Mouse (Mus musculus) CH12.LX (cell line): ENCODE results near the gene Ttyh2. TPM values are rescaled to one million over a fixed set of nuclear protein-coding genes. Genes with fewer than 3 reads are reported as not detected.

Experiments
- DNase-seq: peaks from one replicate; pipeline ENCODE4 v3.0.0-alpha.2; 2013; ENCODE audit errors: extremely low read depth
- H3K27ac ChIP-seq: 2 replicates; pipeline ENCODE4 v1.5.1; 2012; ENCODE audit warnings: low read depth, mild to moderate bottlenecking, control low read depth, moderate library complexity; ENCODE audit not compliant: insufficient read depth
- H3K27me3 ChIP-seq: replicated peaks from 2 replicates; pipeline ENCODE3; 2012; ENCODE audit warnings: inconsistent platforms
- H3K36me3 ChIP-seq, 2 experiments: replicated peaks in 1 of 2; 2 replicates each; pipeline versions ENCODE3 to v1.6.1; 2012; ENCODE audit warnings: inconsistent platforms in 1 of 2, low read length in 1 of 2, mild to moderate bottlenecking in 1 of 2, mixed read lengths in 1 of 2, moderate library complexity in 1 of 2; ENCODE audit not compliant: control insufficient read depth in 1 of 2, insufficient read depth in 1 of 2
- H3K4me1 ChIP-seq, 2 experiments: 2 replicates each; pipeline ENCODE4 v1.6.1; 2012; ENCODE audit warnings: inconsistent platforms in 1 of 2, moderate library complexity in 1 of 2; ENCODE audit not compliant: insufficient read depth in 2 of 2, control insufficient read depth in 1 of 2
- H3K4me2 ChIP-seq: 2 replicates; pipeline ENCODE4 v1.6.1; 2012; ENCODE audit warnings: low read depth, mild to moderate bottlenecking, control low read depth; ENCODE audit not compliant: poor library complexity, insufficient read depth, severe bottlenecking
- H3K4me3 ChIP-seq, 3 experiments: fragments of 150-350 bp in 1 of 3; sonication (generic) in 1 of 3; replicated peaks in 1 of 3; 2 replicates each; pipeline versions ENCODE3 to v1.5.1; 2011 to 2012; ENCODE audit warnings: low read depth in 2 of 3, low read length in 2 of 3, mild to moderate bottlenecking in 2 of 3, moderate library complexity in 2 of 3, control low read depth in 1 of 3, improper control_type of control experiment in 1 of 3, inconsistent platforms in 1 of 3, mixed read lengths in 1 of 3; ENCODE audit not compliant: poor library complexity in 1 of 3
- H3K79me2 ChIP-seq: replicated peaks from 2 replicates; pipeline ENCODE4 v1.6.1; 2012; ENCODE audit warnings: mild to moderate bottlenecking, moderate library complexity; ENCODE audit not compliant: control insufficient read depth, poor library complexity, insufficient read depth, severe bottlenecking; ENCODE audit errors: extremely low read depth
- H3K9ac ChIP-seq: 2 replicates; pipeline ENCODE4 v1.6.1; 2012; ENCODE audit warnings: low read depth, mild to moderate bottlenecking, control low read depth, moderate library complexity; ENCODE audit not compliant: insufficient read depth
- H3K9me3 ChIP-seq: replicated peaks from 2 replicates; pipeline ENCODE3; 2012; ENCODE audit warnings: low read length, inconsistent platforms, mixed read lengths
- CHD1 ChIP-seq: IDR thresholded peaks from 2 replicates; pipeline ENCODE4 v1.6.1; 2012; ENCODE audit warnings: low read depth, low read length, improper control_type of control experiment, inconsistent platforms
- EP300 ChIP-seq: IDR thresholded peaks from 2 replicates; pipeline ENCODE4 v1.6.1; 2011; ENCODE audit warnings: low read length, improper control_type of control experiment
- ETS1 ChIP-seq: conservative IDR thresholded peaks from 2 replicates; pipeline ENCODE4 v1.6.1; 2012; ENCODE audit warnings: low read depth, mild to moderate bottlenecking, inconsistent platforms, low read length, improper control_type of control experiment, moderate library complexity
- GABPA ChIP-seq: IDR thresholded peaks from 2 replicates; pipeline ENCODE4 v1.6.1; 2012; ENCODE audit warnings: low read depth, low read length, improper control_type of control experiment, inconsistent platforms; ENCODE audit not compliant: insufficient replicate concordance
- HCFC1 ChIP-seq: IDR thresholded peaks from 2 replicates; pipeline ENCODE4 v1.6.1; 2012; ENCODE audit warnings: low read depth, mild to moderate bottlenecking, inconsistent platforms, low read length, improper control_type of control experiment
- JUN ChIP-seq: IDR thresholded peaks from 2 replicates; pipeline ENCODE4 v1.6.1; 2011; ENCODE audit warnings: low read depth, mild to moderate bottlenecking, low read length, improper control_type of control experiment, moderate library complexity; ENCODE audit not compliant: insufficient read depth
- KAT2A ChIP-seq: IDR thresholded peaks from 2 replicates; pipeline ENCODE4 v1.6.1; 2012; ENCODE audit warnings: low read length, improper control_type of control experiment, inconsistent platforms; ENCODE audit not compliant: insufficient replicate concordance
- MAFK ChIP-seq: IDR thresholded peaks from 2 replicates; pipeline ENCODE4 v1.6.1; 2011; ENCODE audit warnings: low read length, improper control_type of control experiment; ENCODE audit not compliant: insufficient replicate concordance
- MAX ChIP-seq: IDR thresholded peaks from 2 replicates; pipeline ENCODE4 v1.6.1; 2011; ENCODE audit warnings: low read length, improper control_type of control experiment
- MAZ ChIP-seq: IDR thresholded peaks from 2 replicates; pipeline ENCODE4 v1.6.1; 2012; ENCODE audit warnings: low read depth, mild to moderate bottlenecking, inconsistent platforms, low read length, improper control_type of control experiment, moderate library complexity
- MYC ChIP-seq: IDR thresholded peaks from 2 replicates; pipeline ENCODE4 v1.6.1; 2011; ENCODE audit warnings: low read depth, mild to moderate bottlenecking, improper control_type of control experiment, low read length
- PAX5 ChIP-seq: IDR thresholded peaks from 2 replicates; pipeline ENCODE4 v1.6.1; 2012; ENCODE audit warnings: low read length, inconsistent platforms, mixed read lengths
- POLR2A ChIP-seq: IDR thresholded peaks from 2 replicates; pipeline ENCODE4 v1.6.1; 2011; ENCODE audit warnings: low read depth, mild to moderate bottlenecking, improper control_type of control experiment, low read length
- POLR2AphosphoS2 ChIP-seq: IDR thresholded peaks from 2 replicates; pipeline ENCODE4 v1.6.1; 2011; ENCODE audit warnings: low read depth, low read length, improper control_type of control experiment
- RAD21 ChIP-seq: IDR thresholded peaks from 2 replicates; pipeline ENCODE4 v1.6.1; 2011; ENCODE audit warnings: low read depth, mild to moderate bottlenecking, low read length, improper control_type of control experiment, moderate library complexity
- RCOR1 ChIP-seq: conservative IDR thresholded peaks from 2 replicates; pipeline ENCODE4 v1.6.1; 2012; ENCODE audit warnings: low read depth, mild to moderate bottlenecking, inconsistent platforms, low read length, improper control_type of control experiment
- TBP ChIP-seq: conservative IDR thresholded peaks from 2 replicates; pipeline ENCODE4 v1.6.1; 2011; ENCODE audit warnings: low read depth, low read length, improper control_type of control experiment
- TCF12 ChIP-seq: IDR thresholded peaks from 2 replicates; pipeline ENCODE4 v1.6.1; 2014; ENCODE audit warnings: low read depth, mild to moderate bottlenecking, inconsistent platforms, low read length, improper control_type of control experiment
- UBTF ChIP-seq: IDR thresholded peaks from 2 replicates; pipeline ENCODE4 v1.6.1; 2012; ENCODE audit warnings: low read depth, mild to moderate bottlenecking, inconsistent platforms, low read length, improper control_type of control experiment, moderate library complexity
- USF1 ChIP-seq: IDR thresholded peaks from 2 replicates; pipeline ENCODE4 v1.6.1; 2014; ENCODE audit warnings: low read depth, mild to moderate bottlenecking, inconsistent platforms, low read length, improper control_type of control experiment
- ZC3H11A ChIP-seq: IDR thresholded peaks from 2 replicates; pipeline ENCODE4 v1.6.1; 2012; ENCODE audit warnings: low read depth, mild to moderate bottlenecking, inconsistent platforms, low read length, improper control_type of control experiment
- ZKSCAN1 ChIP-seq: IDR thresholded peaks from 2 replicates; pipeline ENCODE4 v1.6.1; 2012; ENCODE audit warnings: low read depth, inconsistent platforms, low read length, improper control_type of control experiment, borderline replicate concordance
- ZMIZ1 ChIP-seq: IDR thresholded peaks from 2 replicates; pipeline ENCODE4 v1.6.1; 2012; ENCODE audit warnings: low read depth, mild to moderate bottlenecking, inconsistent platforms, low read length, improper control_type of control experiment
- dilution Hi-C: fragments of 300-500 bp; cut with MboI; formaldehyde crosslinking; loops from 2 replicates; pipeline ENCODE4 v1.14.3; 2020; ENCODE audit warnings: low sequenced_read_pairs; ENCODE audit not compliant: extremely low pct_unique_long_range_greater_than_20kb, extremely low pct_ligation_motif_present
- in situ Hi-C: fragments of 300-500 bp; cut with MboI; formaldehyde crosslinking; loops from 3 replicates; pipeline ENCODE4 v1.14.3; 2019; ENCODE audit warnings: low sequenced_read_pairs, low pct_ligation_motif_present, low pct_unique_long_range_greater_than_20kb, mixed read lengths
- polyA plus RNA-seq: library from polyadenylated mRNA; unstranded; fragments of >175 nt; gene quantifications from 2 replicates; pipeline ENCODE4 v1.2.1, GENCODE M21; 2012; ENCODE audit warnings: low read depth; ENCODE audit not compliant: insufficient read length
- total RNA-seq, 2 experiments: library from RNA; depleted of rRNA; stranded (reverse); fragments of 300-350 nt in 1 of 2; fragments of >200 nt in 1 of 2; gene quantifications; 2 replicates each; pipeline ENCODE4 v1.2.3; 2012 to 2014

Gene Ttyh2
- total and polyA plus RNA-seq, 3 experiments: 0.82 to 2.4 (median 1.4) TPM

- H3K4me2 ChIP-seq: no peak overlapping the region
These were observed 35.5 kb upstream of the Ttyh2 start for GRCm38 (mm10) chr11:114639681-114640103.

GRCm38 (mm10) chr11:114640658-114641057 lies 34.6 kb upstream of the Ttyh2 start:
- no peaks in the 10 kb centered on the region for H3K36me3 ChIP-seq
- H3K79me2 ChIP-seq: no peaks in the 10 kb centered on the region
- dilution Hi-C loops (no loop called here), in situ Hi-C loops (loop anchor here (25.0 kb wide), 2 partner anchors 128 to 778 kb away; no protein-coding TSS in a partner anchor)
- no peak overlapping the region for H3K27ac ChIP-seq
- peaks cover under 1% of the 10 kb centered on the region for H3K9me3 ChIP-seq
- H3K9ac ChIP-seq: no peak overlapping the region
- no peak for TF ChIP-seq POLR2A
- TF ChIP-seq ZKSCAN1: no peak
- TF ChIP-seq RCOR1: no peak
- TF ChIP-seq PAX5: no peak
- no peak for TF ChIP-seq TCF12
- TF ChIP-seq GABPA: no peak
- TF ChIP-seq EP300: no peak
- TF ChIP-seq HCFC1: no peak
- no peak for TF ChIP-seq POLR2AphosphoS2
- no peak for TF ChIP-seq USF1
- no peak for TF ChIP-seq KAT2A
- H3K4me1 ChIP-seq: no peaks in the 10 kb centered on the region
- peaks cover 59% of the 10 kb centered on the region for H3K27me3 ChIP-seq
- no peak overlapping the region for H3K4me2 ChIP-seq
- H3K4me3 ChIP-seq: no peak overlapping the region
- no peak for DNase-seq

More at GRCm38 (mm10) chr11:114639681-114640103, 35.5 kb upstream of the Ttyh2 start:
- no peaks in the 10 kb centered on the region for H3K36me3 ChIP-seq
- dilution Hi-C loops (no loop called here), in situ Hi-C loops (loop anchor here (10.0 to 25.0 kb wide), 3 partner anchors 127 to 777 kb away; no protein-coding TSS in a partner anchor)
- no peaks in the 10 kb centered on the region for H3K4me1 ChIP-seq
- H3K79me2 ChIP-seq: no peaks in the 10 kb centered on the region
- no peak overlapping the region for H3K9ac ChIP-seq
- no peak overlapping the region for H3K27ac ChIP-seq
- DNase-seq: no peak
- H3K9me3 ChIP-seq: no peaks in the 10 kb centered on the region
- H3K4me3 ChIP-seq: no peak overlapping the region
- peaks cover 68% of the 10 kb centered on the region for H3K27me3 ChIP-seq
- no peak for TF ChIP-seq HCFC1
- TF ChIP-seq TCF12: no peak
- TF ChIP-seq RAD21: no peak
- no peak for TF ChIP-seq EP300
- no peak for TF ChIP-seq ZC3H11A
- no peak for TF ChIP-seq JUN
- TF ChIP-seq CHD1: no peak
- no peak for TF ChIP-seq USF1
- TF ChIP-seq MYC: no peak
- TF ChIP-seq MAFK: no peak
- TF ChIP-seq MAX: no peak
- no peak for TF ChIP-seq KAT2A
- no peak for TF ChIP-seq RCOR1
- no peak for TF ChIP-seq TBP
- TF ChIP-seq MAZ: no peak
- no peak for TF ChIP-seq ETS1
- TF ChIP-seq ZMIZ1: no peak
- TF ChIP-seq ZKSCAN1: no peak
- TF ChIP-seq UBTF: no peak
- TF ChIP-seq, all 38 proteins: peak for 0
